Mouse (Mus musculus) thymus, adult 2 months (tissue): ENCODE data around the gene Abr.

Experiments used
- CTCF ChIP-seq: fragments of 200-500 bp; IDR thresholded peaks from 2 replicates; pipeline ENCODE4 v1.5.1; 2012; ENCODE audit warnings: mild to moderate bottlenecking, control low read depth, low read length, moderate library complexity, borderline replicate concordance; ENCODE audit not compliant: control insufficient read depth, poor library complexity, insufficient read depth; ENCODE audit errors: extremely low read depth
- POLR2A ChIP-seq: fragments of 200-500 bp; IDR thresholded peaks from 2 replicates; pipeline ENCODE4 v1.6.1; 2012; ENCODE audit warnings: mild to moderate bottlenecking, low read length, control low read depth, moderate library complexity; ENCODE audit not compliant: control insufficient read depth, poor library complexity, insufficient read depth; ENCODE audit errors: extremely low read depth

DNA sequence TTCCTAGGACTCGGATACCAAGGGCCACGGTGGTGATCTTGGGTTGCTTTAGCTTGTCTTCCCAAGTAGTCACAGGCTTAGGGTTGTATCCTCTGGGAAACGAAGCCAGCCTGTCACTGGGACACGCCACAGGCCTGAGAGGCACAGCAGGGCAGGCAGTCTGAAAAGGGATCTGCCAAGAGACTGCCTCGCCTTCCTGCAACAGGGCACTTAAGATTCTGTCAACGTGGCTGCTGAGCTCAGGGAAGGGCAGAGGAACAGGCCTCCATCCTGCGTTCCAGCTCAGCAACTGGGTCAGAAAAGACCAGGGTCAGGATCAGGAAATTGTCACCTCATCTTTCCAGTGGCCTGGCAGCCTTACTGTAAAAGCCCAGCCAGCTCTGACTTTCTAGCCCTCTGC, 192.6 kb downstream of the Abr start:
- TF ChIP-seq CTCF (no peak), POLR2A (no peak)
